Mouse (Mus musculus) liver, adult 2 months (tissue): ENCODE data around the gene Plekha6. TPM values are rescaled to one million over a fixed set of nuclear protein-coding genes. Genes with fewer than 3 reads are reported as not detected.
A peak's percentile ranks its signal among the peaks of the same experiment; 100 is the strongest.

Experiments used
- DNase-seq: peaks from one replicate; pipeline ENCODE4 v3.0.0-alpha.2; 2011; ENCODE audit warnings: low read depth, low spot score; ENCODE audit errors: extremely low read depth
- H3K27ac ChIP-seq: fragments of 200-500 bp; replicated peaks from 2 replicates; pipeline ENCODE4 v1.5.1; 2012; ENCODE audit warnings: low read depth, mild to moderate bottlenecking, control low read depth, inconsistent platforms, low read length; ENCODE audit not compliant: insufficient read depth
- H3K27me3 ChIP-seq: fragments of 200-500 bp; 2 replicates; pipeline ENCODE4 v1.6.1; 2012; ENCODE audit warnings: mild to moderate bottlenecking, moderate library complexity, low read length, inconsistent platforms; ENCODE audit not compliant: control insufficient read depth, insufficient read depth
- H3K36me3 ChIP-seq: fragments of 200-500 bp; 2 replicates; pipeline ENCODE4 v1.6.1; 2012; ENCODE audit warnings: low read length, inconsistent platforms; ENCODE audit not compliant: control insufficient read depth, insufficient read depth
- H3K4me1 ChIP-seq: fragments of 200-500 bp; 2 replicates; pipeline ENCODE4 v1.6.1; 2011; ENCODE audit warnings: low read length; ENCODE audit not compliant: control insufficient read depth, insufficient read depth
- H3K4me3 ChIP-seq: fragments of 200-500 bp; 2 replicates; pipeline ENCODE4 v1.5.1; 2011; ENCODE audit warnings: low read depth, mild to moderate bottlenecking, control low read depth, low read length, moderate library complexity; ENCODE audit not compliant: insufficient read depth
- H3K79me2 ChIP-seq: fragments of 200-500 bp; 2 replicates; pipeline ENCODE4 v1.6.1; 2012; ENCODE audit warnings: inconsistent platforms, mild to moderate bottlenecking, low read length, moderate library complexity; ENCODE audit not compliant: control insufficient read depth, insufficient read depth
- H3K9ac ChIP-seq: fragments of 200-500 bp; 2 replicates; pipeline ENCODE4 v1.6.1; 2012; ENCODE audit warnings: low read depth, mild to moderate bottlenecking, control low read depth, inconsistent platforms, low read length
- CTCF ChIP-seq: fragments of 200-500 bp; IDR thresholded peaks from 2 replicates; pipeline ENCODE4 v1.5.1; 2011; ENCODE audit warnings: low read depth, low read length, control low read depth
- POLR2A ChIP-seq: fragments of 200-500 bp; IDR thresholded peaks from 2 replicates; pipeline ENCODE4 v1.6.1; 2011; ENCODE audit warnings: low read length, control low read depth; ENCODE audit not compliant: insufficient read depth; ENCODE audit errors: extremely low read depth
- WGBS: fragments of 180-500 bp; shearing (Covaris S2); methylation state at CpG from one replicate; pipeline ENCODE4 v1.1.7; 2018; 5-methylcytosine and 5-hydroxymethylcytosine counted together
- polyA plus RNA-seq: library from polyadenylated mRNA; depleted of rRNA; stranded (reverse); fragments of >200 nt; gene quantifications from 2 replicates; pipeline ENCODE4 v1.2.3, GENCODE M21; 2012
- total RNA-seq: library from RNA; depleted of rRNA; stranded (reverse); fragments of >200 nt; gene quantifications from 2 replicates; pipeline ENCODE4 v1.2.3, GENCODE M21; 2014

The Plekha6 gene
- total and polyA plus RNA-seq, 2 experiments, result 20.5 to 37.2 TPM

GRCm38 (mm10) chr1:133129471-133130221 is 34.4 kb upstream of the Plekha6 start:
- DNase-seq, result no peak
- Histone ChIP-seq H3K79me2 (peaks cover 23% of the 10 kb centered on the region; the same call in 1 of the 2 replicates), H3K36me3 (peaks cover 6% of the 10 kb centered on the region; the same call in 1 of the 2 replicates), H3K9ac (no peak overlapping the region), H3K27ac (peak overlapping the region; percentile 47), H3K27me3 (no peaks in the 10 kb centered on the region), H3K4me1 (peaks cover 13% of the 10 kb centered on the region), H3K4me3 (no peak overlapping the region; the same call in 1 of the 2 replicates)
- WGBS, result 62% methylated on average over 16 of the region's 16 CpGs
- TF ChIP-seq CTCF (no peak), POLR2A (no peak)

- DNase-seq, result peak; percentile 95
- WGBS, result 1% methylated on average over 72 of the region's 72 CpGs
- H3K27ac ChIP-seq, result peak within 1 kb of the TSS; percentile 94
- TF ChIP-seq POLR2A (peak; percentile 93), CTCF (no peak)
- H3K4me3 ChIP-seq, result peak within 1 kb of the TSS; percentile 91
- H3K4me1 ChIP-seq, result peaks cover 11% of the 10 kb centered on the region
- H3K9ac ChIP-seq, result peak within 1 kb of the TSS; percentile 96
- peaks cover 31% of the 10 kb centered on the region; the same call in 1 of the 2 replicates for H3K79me2 ChIP-seq
- H3K27me3 ChIP-seq, result no peaks in the 10 kb centered on the region
- H3K36me3 ChIP-seq, result peaks cover 7% of the 10 kb centered on the region
These were observed 33.1 kb upstream of the Plekha6 start, which contains the start of gene Ppp1r15b for GRCm38 (mm10) chr1:133130638-133131560. Gene Ppp1r15b (plus strand): TSS chr1:133131143.

- TF ChIP-seq POLR2A (no peak), CTCF (no peak)
- H3K4me1 ChIP-seq, result peaks cover 12% of the 10 kb centered on the region
These were observed 32.5 kb upstream of the Plekha6 start for GRCm38 (mm10) chr1:133131561-133131905.

GRCm38 (mm10) chr1:133131936-133132335 is 32.1 kb upstream of the Plekha6 start:
- Histone ChIP-seq H3K4me3 (peak overlapping the region; percentile 91), H3K79me2 (peaks cover 33% of the 10 kb centered on the region; the same call in 1 of the 2 replicates), H3K9ac (peak overlapping the region; percentile 96), H3K36me3 (peaks cover 17% of the 10 kb centered on the region), H3K4me1 (peaks cover 16% of the 10 kb centered on the region), H3K27ac (peak overlapping the region; percentile 94), H3K27me3 (no peaks in the 10 kb centered on the region)
- TF ChIP-seq POLR2A (no peak), CTCF (no peak)
- WGBS, result under 1% methylated on average over 11 of the region's 11 CpGs
- peak; percentile 61 for DNase-seq

More at GRCm38 (mm10) chr1:133131561-133131905, 32.5 kb upstream of the Plekha6 start:
- Histone ChIP-seq H3K79me2 (peaks cover 33% of the 10 kb centered on the region; the same call in 1 of the 2 replicates), H3K36me3 (peaks cover 13% of the 10 kb centered on the region), H3K4me3 (peak overlapping the region; percentile 91), H3K9ac (peak overlapping the region; percentile 96), H3K27ac (peak overlapping the region; percentile 94), H3K27me3 (no peaks in the 10 kb centered on the region)
- peak; percentile 34 for DNase-seq
- WGBS, result under 1% methylated on average over 35 of the region's 35 CpGs

GRCm38 (mm10) chr1:133132388-133133326 is 31.4 kb upstream of the Plekha6 start:
- H3K79me2 ChIP-seq, result peaks cover 33% of the 10 kb centered on the region; the same call in 1 of the 2 replicates
- DNase-seq, result peak; percentile 57
- no peak for TF ChIP-seq CTCF
- no peak for TF ChIP-seq POLR2A
- peaks cover 19% of the 10 kb centered on the region for H3K4me1 ChIP-seq
- peak overlapping the region; percentile 96 for H3K9ac ChIP-seq
- under 1% methylated on average over 26 of the region's 26 CpGs for WGBS
- peak overlapping the region; percentile 91 for H3K4me3 ChIP-seq
- peak overlapping the region; percentile 94 for H3K27ac ChIP-seq
- H3K36me3 ChIP-seq, result peaks cover 24% of the 10 kb centered on the region
- no peaks in the 10 kb centered on the region for H3K27me3 ChIP-seq
